Comparison of ENCODE assay signal across 17 mouse cellular contexts in the genomic region with DNA sequence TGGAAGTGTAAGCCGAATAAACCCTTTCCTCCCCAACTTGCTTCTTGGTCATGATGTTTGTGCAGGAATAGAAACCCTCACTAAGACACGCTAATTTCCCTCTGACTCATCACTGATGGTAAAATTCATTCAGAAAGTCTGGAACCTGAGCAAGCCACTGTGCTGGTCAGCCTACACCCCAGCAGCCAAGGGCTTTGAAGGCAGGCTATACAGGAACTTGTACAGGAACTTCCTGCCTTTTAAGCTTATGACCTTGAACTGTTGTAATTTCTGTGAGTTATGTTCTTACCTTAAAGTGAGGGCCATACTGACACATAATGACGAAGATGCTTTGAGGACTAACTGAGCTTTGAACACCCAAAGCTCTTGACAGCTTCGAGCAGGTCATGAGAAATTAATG.
"Had no signal": no experiment of that assay in that cellular context is flagged by ENCODE, and none has a peak within 500 bp of the region (broad histone marks: within the 10 kb centered on the region; RNA-seq: fewer than 3 reads in every experiment).

No protein-coding gene starts in this region.

- H3K27ac ChIP-seq: neural tube, embryonic 12.5 days; neural tube, embryonic 13.5 days; neural tube, embryonic 15.5 days; stomach, embryonic 15.5 days; stomach, postnatal 0 days had no signal

- H3K4me3 ChIP-seq: neural tube, embryonic 12.5 days; neural tube, embryonic 13.5 days; neural tube, embryonic 15.5 days; stomach, embryonic 15.5 days had no signal

- DNase-seq: retina, postnatal 1 day; right cerebral cortex, adult 18-20 months; right cerebral cortex, postnatal 14 days; right cerebral cortex, postnatal 25 days; right cerebral cortex, postnatal 4 days; spleen, adult 18-20 months; thymus, adult 18-20 months; thymus, adult 2 months; thymus, postnatal 14 days; thymus, postnatal 25 days; thymus, postnatal 36 days; thymus, postnatal 4 days had no signal

- H3K9ac ChIP-seq: neural tube, embryonic 12.5 days; neural tube, embryonic 13.5 days; neural tube, embryonic 15.5 days; stomach, embryonic 15.5 days had no signal

- H3K4me1 ChIP-seq: neural tube, embryonic 12.5 days; neural tube, embryonic 13.5 days; stomach, embryonic 15.5 days had no signal

- H3K36me3 ChIP-seq: neural tube, embryonic 12.5 days; neural tube, embryonic 13.5 days; neural tube, embryonic 15.5 days; stomach, embryonic 15.5 days had no signal

- H3K27me3 ChIP-seq: neural tube, embryonic 12.5 days; neural tube, embryonic 13.5 days; neural tube, embryonic 15.5 days; stomach, embryonic 15.5 days had no signal

- H3K9me3 ChIP-seq: neural tube, embryonic 13.5 days; neural tube, embryonic 15.5 days; stomach, embryonic 15.5 days had no signal

- H3K4me2 ChIP-seq: neural tube, embryonic 12.5 days; neural tube, embryonic 13.5 days; neural tube, embryonic 15.5 days; stomach, embryonic 15.5 days had no signal
